Mouse (Mus musculus) limb, embryonic 12.5 days (tissue): Measurements from ENCODE around the gene Elobl. TPM values are rescaled to one million over a fixed set of nuclear protein-coding genes. Genes with fewer than 3 reads are reported as not detected.

Experiments
- ATAC-seq: fragments of 200-750 bp; cut with Nextera tagmentation; 2 replicates; pipeline ENCODE4 v1.8.0; 2017; ENCODE audit warnings: low read depth, moderate TSS enrichment; ENCODE audit not compliant: insufficient number of reproducible peaks, insufficient read depth, low FRiP score, low TSS enrichment
- H3K27ac ChIP-seq: fragments of 300-500 bp; sonication (generic); 2 replicates; pipeline ENCODE4 v1.5.1; 2016; ENCODE audit warnings: mild to moderate bottlenecking, moderate library complexity
- H3K27me3 ChIP-seq: fragments of 300-500 bp; sonication (generic); 2 replicates; pipeline ENCODE4 v1.6.1; 2016; ENCODE audit warnings: mild to moderate bottlenecking, moderate library complexity
- H3K36me3 ChIP-seq: fragments of 300-500 bp; sonication (generic); 2 replicates; pipeline ENCODE4 v1.6.1; 2016; ENCODE audit warnings: mild to moderate bottlenecking, moderate library complexity
- H3K4me1 ChIP-seq: fragments of 300-500 bp; sonication (generic); replicated peaks from 2 replicates; pipeline ENCODE4 v1.6.1; 2016
- H3K4me2 ChIP-seq: fragments of 300-500 bp; sonication (generic); 2 replicates; pipeline ENCODE4 v1.6.1; 2016; ENCODE audit warnings: mild to moderate bottlenecking, moderate library complexity
- H3K4me3 ChIP-seq: fragments of 300-500 bp; sonication (generic); replicated peaks from 2 replicates; pipeline ENCODE4 v1.5.1; 2016; ENCODE audit warnings: mild to moderate bottlenecking
- H3K9ac ChIP-seq: fragments of 300-500 bp; sonication (generic); replicated peaks from 2 replicates; pipeline ENCODE4 v1.6.1; 2016; ENCODE audit warnings: mild to moderate bottlenecking, moderate library complexity
- H3K9me3 ChIP-seq: fragments of 300-500 bp; sonication (generic); 2 replicates; pipeline ENCODE4 v1.6.1; 2016; ENCODE audit warnings: mild to moderate bottlenecking, moderate library complexity
- WGBS: fragments of 180-500 bp; shearing (Covaris S2); methylation state at CpG from one replicate; pipeline ENCODE4 v1.1.7; 2016; 5-methylcytosine and 5-hydroxymethylcytosine counted together
- polyA plus RNA-seq: library from polyadenylated mRNA; unstranded; fragments of >200 nt; fragmentation: Nextera tagmentation; extraction: Ambion mirVana; gene quantifications from 2 replicates; pipeline ENCODE4 v1.2.1, GENCODE M21; 2016

The Elobl gene
- polyA plus RNA-seq, 1 experiment from 2014 or later, result not detected

- no peak for ATAC-seq
- 86% methylated on average over 3 of the region's 3 CpGs for WGBS
- H3K36me3 ChIP-seq, result peaks cover 35% of the 10 kb centered on the region
- peaks cover 8% of the 10 kb centered on the region; the same call in 1 of the 2 replicates for H3K4me1 ChIP-seq
- H3K9ac ChIP-seq, result no peak overlapping the region
- H3K27ac ChIP-seq, result no peak overlapping the region
- H3K27me3 ChIP-seq, result no peaks in the 10 kb centered on the region
- no peak overlapping the region for H3K4me3 ChIP-seq
- H3K4me2 ChIP-seq, result no peak overlapping the region
- no peaks in the 10 kb centered on the region for H3K9me3 ChIP-seq
These were observed 13.1 kb downstream of the Elobl start for GRCm38 (mm10) chr11:88953582-88953981.

- WGBS, result 94% methylated on average over 5 of the region's 5 CpGs
- no peak overlapping the region for H3K4me3 ChIP-seq
- ATAC-seq, result no peak
These were observed 14.6 kb downstream of the Elobl start for GRCm38 (mm10) chr11:88952117-88952516.

GRCm38 (mm10) chr11:88951576-88951975, 15.2 kb downstream of the Elobl start:
- Histone ChIP-seq H3K36me3 (peaks cover 39% of the 10 kb centered on the region), H3K27me3 (no peaks in the 10 kb centered on the region), H3K27ac (no peak overlapping the region), H3K4me2 (no peak overlapping the region), H3K4me1 (peaks cover 8% of the 10 kb centered on the region; the same call in 1 of the 2 replicates), H3K9ac (no peak overlapping the region), H3K4me3 (no peak overlapping the region), H3K9me3 (no peaks in the 10 kb centered on the region)
- no peak for ATAC-seq
- 100% methylated on average over 2 of the region's 2 CpGs for WGBS

More at GRCm38 (mm10) chr11:88952117-88952516, 14.6 kb downstream of the Elobl start:
- Histone ChIP-seq H3K36me3 (peaks cover 35% of the 10 kb centered on the region), H3K4me1 (peaks cover 8% of the 10 kb centered on the region; the same call in 1 of the 2 replicates), H3K27me3 (no peaks in the 10 kb centered on the region), H3K4me2 (no peak overlapping the region), H3K27ac (no peak overlapping the region), H3K9me3 (no peaks in the 10 kb centered on the region), H3K9ac (no peak overlapping the region)

GRCm38 (mm10) chr11:88950640-88951250, 16.0 kb downstream of the Elobl start:
- Histone ChIP-seq H3K9me3 (no peaks in the 10 kb centered on the region), H3K4me3 (no peak overlapping the region), H3K36me3 (peaks cover 46% of the 10 kb centered on the region), H3K27ac (no peak overlapping the region), H3K27me3 (no peaks in the 10 kb centered on the region), H3K4me1 (peaks cover 8% of the 10 kb centered on the region; the same call in 1 of the 2 replicates), H3K4me2 (no peak overlapping the region), H3K9ac (no peak overlapping the region)
- no peak for ATAC-seq
- 89% methylated on average over 13 of the region's 13 CpGs for WGBS

- Histone ChIP-seq H3K27me3 (no peaks in the 10 kb centered on the region), H3K4me1 (peaks cover 4% of the 10 kb centered on the region; the same call in 1 of the 2 replicates), H3K9ac (no peak overlapping the region), H3K4me3 (no peak overlapping the region), H3K9me3 (no peaks in the 10 kb centered on the region), H3K36me3 (peaks cover 53% of the 10 kb centered on the region), H3K4me2 (no peak overlapping the region), H3K27ac (no peak overlapping the region)
- ATAC-seq, result no peak
- WGBS, result 91% methylated on average over 8 of the region's 8 CpGs
These were observed 16.7 kb downstream of the Elobl start for GRCm38 (mm10) chr11:88949802-88950639.

- Histone ChIP-seq H3K27ac (no peak overlapping the region), H3K4me1 (0 out of 2 replicates have a peak, but pooled peaks cover 4% of the 10 kb centered on the region), H3K4me3 (no peak overlapping the region), H3K4me2 (no peak overlapping the region), H3K36me3 (peaks cover 65% of the 10 kb centered on the region), H3K27me3 (no peaks in the 10 kb centered on the region), H3K9ac (no peak overlapping the region), H3K9me3 (no peaks in the 10 kb centered on the region)
- no peak for ATAC-seq
- WGBS, result 77% methylated on average over 8 of the region's 8 CpGs
These were observed 17.8 kb downstream of the Elobl start for GRCm38 (mm10) chr11:88948896-88949295.

GRCm38 (mm10) chr11:88945971-88946585, 20.7 kb downstream of the Elobl start:
- H3K36me3 ChIP-seq, result peaks cover 66% of the 10 kb centered on the region
- H3K9me3 ChIP-seq, result no peaks in the 10 kb centered on the region
- no peaks in the 10 kb centered on the region for H3K27me3 ChIP-seq
- ATAC-seq, result no peak
- H3K27ac ChIP-seq, result no peak overlapping the region
- no peak overlapping the region for H3K9ac ChIP-seq
- no peak overlapping the region for H3K4me3 ChIP-seq
- no peak overlapping the region for H3K4me2 ChIP-seq
- no peaks in the 10 kb centered on the region for H3K4me1 ChIP-seq
- 86% methylated on average over 7 of the region's 8 CpGs for WGBS

GRCm38 (mm10) chr11:88941489-88941888, 25.2 kb downstream of the Elobl start:
- Histone ChIP-seq H3K27ac (no peak overlapping the region), H3K36me3 (peaks cover 73% of the 10 kb centered on the region), H3K4me3 (no peak overlapping the region), H3K4me2 (no peak overlapping the region), H3K9ac (no peak overlapping the region), H3K27me3 (no peaks in the 10 kb centered on the region), H3K9me3 (no peaks in the 10 kb centered on the region), H3K4me1 (no peaks in the 10 kb centered on the region)
- 75% methylated on average over 12 of the region's 12 CpGs for WGBS
- no peak for ATAC-seq

- Histone ChIP-seq H3K4me2 (no peak overlapping the region), H3K36me3 (peaks cover 66% of the 10 kb centered on the region), H3K9ac (no peak overlapping the region), H3K27ac (no peak overlapping the region), H3K4me1 (no peaks in the 10 kb centered on the region), H3K27me3 (no peaks in the 10 kb centered on the region), H3K9me3 (no peaks in the 10 kb centered on the region), H3K4me3 (no peak overlapping the region)
- 91% methylated on average over 4 of the region's 4 CpGs for WGBS
- ATAC-seq, result no peak
These were observed 27.1 kb downstream of the Elobl start for GRCm38 (mm10) chr11:88939634-88940033.

- Histone ChIP-seq H3K9me3 (no peaks in the 10 kb centered on the region), H3K4me2 (no peak overlapping the region), H3K36me3 (peaks cover 63% of the 10 kb centered on the region), H3K27me3 (no peaks in the 10 kb centered on the region), H3K9ac (no peak overlapping the region), H3K27ac (no peak overlapping the region), H3K4me1 (no peaks in the 10 kb centered on the region), H3K4me3 (no peak overlapping the region)
- ATAC-seq, result no peak
- 98% methylated on average over 2 of the region's 2 CpGs for WGBS
These were observed 28.0 kb downstream of the Elobl start for GRCm38 (mm10) chr11:88938770-88939169.

GRCm38 (mm10) chr11:88937886-88938285, 28.8 kb downstream of the Elobl start:
- Histone ChIP-seq H3K9me3 (no peaks in the 10 kb centered on the region), H3K27me3 (no peaks in the 10 kb centered on the region), H3K4me2 (no peak overlapping the region), H3K4me3 (no peak overlapping the region), H3K4me1 (no peaks in the 10 kb centered on the region), H3K9ac (no peak overlapping the region), H3K27ac (no peak overlapping the region), H3K36me3 (peaks cover 64% of the 10 kb centered on the region)
- WGBS, result 92% methylated on average over 2 of the region's 2 CpGs
- ATAC-seq, result no peak
